Mouse (Mus musculus): ENCODE results near the gene Arpc1a. TPM values are rescaled to one million over a fixed set of nuclear protein-coding genes. Genes with fewer than 3 reads are reported as not detected.

The Arpc1a gene
- polyA plus RNA-seq (2014; fragmentation: Illumina TruSeq; extraction: RNeasy Lipid Tissue Mini Kit (QIAGEN cat#74804); ENCODE audit: low replicate concordance) = 17.5 TPM

GRCm38 (mm10) chr5:145083632-145084451 is at the start of gene Arpc1a, which contains the start of gene Kpna7:
Arpc1a (plus strand) TSS chr5:145083830.
Kpna7 (minus strand) TSS chr5:145084030.

DNA sequence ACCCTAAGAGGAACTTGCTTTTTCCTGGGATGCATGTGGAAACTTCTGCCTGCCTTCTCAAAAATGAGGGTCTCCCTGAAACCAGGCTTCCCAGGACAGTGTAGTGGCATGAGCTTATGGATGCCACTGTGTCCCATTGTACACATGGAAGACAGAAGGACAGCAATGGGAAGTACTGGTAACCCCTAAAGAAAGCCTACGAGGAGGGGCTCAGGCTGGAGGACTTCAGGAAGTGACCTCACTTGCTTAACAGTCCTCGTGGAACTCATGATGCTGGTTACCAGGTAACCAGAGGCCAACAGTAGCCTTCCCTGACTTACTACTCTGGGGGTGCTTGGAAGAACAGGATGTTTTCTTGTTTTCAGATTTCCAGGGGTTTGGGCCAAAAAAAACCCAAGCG is 40.9 kb upstream of the Arpc1a start, which contains the start of gene 1700018F24Rik:
Gene 1700018F24Rik (plus strand): TSS at position 301 of the 400 bp plus-strand sequence.

GRCm38 (mm10) chr5:145114071-145114605 is 30.5 kb downstream of the Arpc1a start, which contains the start of gene Arpc1b:
Arpc1b (plus strand) TSS chr5:145114215.

GRCm38 (mm10) chr5:145139571-145140519 is 56.2 kb downstream of the Arpc1a start, which contains the start of the genes Pdap1 and Bud31:
Pdap1 (minus strand) TSS chr5:145140238.
Bud31 (plus strand) TSS chr5:145140362.

Other genes with a start within 250 kb of the Arpc1a start
- gene Smurf1, start 118.0 kb upstream of the Arpc1a start, polyA plus RNA-seq (2014; fragmentation: Illumina TruSeq; extraction: RNeasy Lipid Tissue Mini Kit (QIAGEN cat#74804); ENCODE audit: low replicate concordance) = 5.8 TPM
- not detected for gene Gm4871, start 51.1 kb upstream of the Arpc1a start, polyA plus RNA-seq (2014; fragmentation: Illumina TruSeq; extraction: RNeasy Lipid Tissue Mini Kit (QIAGEN cat#74804); ENCODE audit: low replicate concordance)
- gene 1700018F24Rik, start 40.8 kb upstream of the Arpc1a start, polyA plus RNA-seq (2014; fragmentation: Illumina TruSeq; extraction: RNeasy Lipid Tissue Mini Kit (QIAGEN cat#74804); ENCODE audit: low replicate concordance) = not detected
- gene Kpna7, start 200 bp downstream of the Arpc1a start, polyA plus RNA-seq (2014; fragmentation: Illumina TruSeq; extraction: RNeasy Lipid Tissue Mini Kit (QIAGEN cat#74804); ENCODE audit: low replicate concordance) = not detected
- gene Arpc1b, start 30.4 kb downstream of the Arpc1a start, polyA plus RNA-seq (2014; fragmentation: Illumina TruSeq; extraction: RNeasy Lipid Tissue Mini Kit (QIAGEN cat#74804); ENCODE audit: low replicate concordance) = 76.0 TPM
- gene Pdap1, start 56.4 kb downstream of the Arpc1a start, polyA plus RNA-seq (2014; fragmentation: Illumina TruSeq; extraction: RNeasy Lipid Tissue Mini Kit (QIAGEN cat#74804); ENCODE audit: low replicate concordance) = 17.9 TPM
- 258 TPM for gene Bud31, start 56.5 kb downstream of the Arpc1a start, polyA plus RNA-seq (2014; fragmentation: Illumina TruSeq; extraction: RNeasy Lipid Tissue Mini Kit (QIAGEN cat#74804); ENCODE audit: low replicate concordance)
- gene Ptcd1, start 83.3 kb downstream of the Arpc1a start, polyA plus RNA-seq (2014; fragmentation: Illumina TruSeq; extraction: RNeasy Lipid Tissue Mini Kit (QIAGEN cat#74804); ENCODE audit: low replicate concordance) = 0.59 TPM
- 2.2 TPM for gene Cpsf4, start 83.4 kb downstream of the Arpc1a start, polyA plus RNA-seq (2014; fragmentation: Illumina TruSeq; extraction: RNeasy Lipid Tissue Mini Kit (QIAGEN cat#74804); ENCODE audit: low replicate concordance)
- gene Atp5j2, start 108.2 kb downstream of the Arpc1a start, polyA plus RNA-seq (2014; fragmentation: Illumina TruSeq; extraction: RNeasy Lipid Tissue Mini Kit (QIAGEN cat#74804); ENCODE audit: low replicate concordance) = 10.2 TPM
- 2.5 TPM for gene Zkscan14, start 118.0 kb downstream of the Arpc1a start, polyA plus RNA-seq (2014; fragmentation: Illumina TruSeq; extraction: RNeasy Lipid Tissue Mini Kit (QIAGEN cat#74804); ENCODE audit: low replicate concordance)
- 6.4 TPM for gene Zkscan5, start 120.7 kb downstream of the Arpc1a start, polyA plus RNA-seq (2014; fragmentation: Illumina TruSeq; extraction: RNeasy Lipid Tissue Mini Kit (QIAGEN cat#74804); ENCODE audit: low replicate concordance)
- 89.0 TPM for gene Zfp655, start 147.9 kb downstream of the Arpc1a start, polyA plus RNA-seq (2014; fragmentation: Illumina TruSeq; extraction: RNeasy Lipid Tissue Mini Kit (QIAGEN cat#74804); ENCODE audit: low replicate concordance)
- not detected for gene Zscan25, start 196.7 kb downstream of the Arpc1a start, polyA plus RNA-seq (2014; fragmentation: Illumina TruSeq; extraction: RNeasy Lipid Tissue Mini Kit (QIAGEN cat#74804); ENCODE audit: low replicate concordance)